Mouse (Mus musculus) stomach, postnatal 0 days (tissue): ENCODE measurements around the gene Sema6d. TPM values are rescaled to one million over a fixed set of nuclear protein-coding genes. Genes with fewer than 3 reads are reported as not detected.

Experiments used
- ATAC-seq: fragments of 200-750 bp; cut with Nextera tagmentation; 2 replicates; pipeline ENCODE4 v1.8.0; 2017; ENCODE audit not compliant: low FRiP score, low TSS enrichment
- DNase-seq: peaks from one replicate; pipeline ENCODE4 v3.0.0-alpha.2; 2016; ENCODE audit warnings: low spot score
- H3K27ac ChIP-seq: fragments of 300-500 bp; sonication (generic); replicated peaks from 2 replicates; pipeline ENCODE4 v1.5.1; 2014; ENCODE audit warnings: mild to moderate bottlenecking, control low read depth
- H3K27me3 ChIP-seq: fragments of 300-500 bp; sonication (generic); 2 replicates; pipeline ENCODE4 v1.6.1; 2014; ENCODE audit warnings: low read length; ENCODE audit not compliant: control insufficient read depth, insufficient read depth
- H3K36me3 ChIP-seq: fragments of 300-500 bp; sonication (generic); 2 replicates; pipeline ENCODE4 v1.6.1; 2014; ENCODE audit warnings: low read length, mixed read lengths; ENCODE audit not compliant: control insufficient read depth, insufficient read depth
- H3K4me1 ChIP-seq: fragments of 300-500 bp; sonication (generic); replicated peaks from 2 replicates; pipeline ENCODE4 v1.6.1; 2014; ENCODE audit warnings: antibody characterized with exemption; ENCODE audit not compliant: control insufficient read depth, insufficient read depth
- H3K4me2 ChIP-seq: fragments of 300-500 bp; sonication (generic); replicated peaks from 2 replicates; pipeline ENCODE4 v1.6.1; 2014; ENCODE audit warnings: low read depth, mild to moderate bottlenecking, control low read depth, moderate library complexity
- H3K4me3 ChIP-seq: fragments of 300-500 bp; sonication (generic); 2 replicates; pipeline ENCODE4 v1.5.1; 2014; ENCODE audit warnings: low read depth, low read length, control low read depth
- H3K9ac ChIP-seq: fragments of 300-500 bp; sonication (generic); 2 replicates; pipeline ENCODE4 v1.6.1; 2014; ENCODE audit warnings: mild to moderate bottlenecking, low read length, control low read depth, mixed read lengths
- H3K9me3 ChIP-seq: fragments of 300-500 bp; sonication (generic); 2 replicates; pipeline ENCODE4 v1.6.1; 2016; ENCODE audit warnings: low read length; ENCODE audit not compliant: control insufficient read depth
- CTCF ChIP-seq: IDR thresholded peaks from 2 replicates; pipeline ENCODE4 v1.5.1; 2016; ENCODE audit warnings: antibody characterized with exemption, low read depth, mild to moderate bottlenecking, moderate library complexity
- EP300 ChIP-seq: optimal IDR thresholded peaks from 2 replicates; pipeline ENCODE3; 2016; ENCODE audit warnings: antibody characterized with exemption
- whole genome bisulfite sequencing: fragments of 180-500 bp; shearing (Covaris S2); extraction: QIAGEN DNeasy Blood & Tissue Kit; methylation state at CpG from one replicate; pipeline ENCODE4 v1.1.7; 2014; 5-methylcytosine and 5-hydroxymethylcytosine counted together
- polyA plus RNA-seq: library from polyadenylated mRNA; unstranded; fragments of >200 nt; fragmentation: Nextera tagmentation; extraction: Ambion mirVana; gene quantifications from 2 replicates; pipeline ENCODE4 v1.2.1, GENCODE M21; 2015

Sema6d gene
- polyA plus RNA-seq, 1 experiment from 2014 or later: 2.1 TPM

DNA sequence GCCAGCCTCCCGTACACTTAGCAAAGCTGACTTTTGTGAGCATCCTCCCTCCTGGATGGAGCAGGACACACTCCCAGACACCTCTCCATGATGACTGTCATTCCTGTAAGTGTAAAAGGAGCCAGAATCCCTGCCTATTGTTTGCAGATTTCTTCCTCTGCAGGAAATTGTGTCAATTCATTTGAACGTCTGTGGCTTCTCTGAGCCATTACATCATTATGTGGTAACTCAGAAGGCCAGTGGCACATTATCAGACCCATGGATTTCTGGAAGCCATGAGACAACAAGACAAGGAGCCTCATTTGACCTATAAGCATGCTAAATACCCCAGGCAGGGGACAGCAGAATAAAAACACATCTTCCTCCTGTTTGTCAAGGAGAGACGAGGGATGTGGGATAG is 327.0 kb downstream of the Sema6d start:
- Histone ChIP-seq H3K4me1 (no peaks in the 10 kb centered on the region), H3K27me3 (no peaks in the 10 kb centered on the region), H3K27ac (no peak overlapping the region), H3K4me3 (no peak overlapping the region), H3K9ac (no peak overlapping the region), H3K36me3 (no peaks in the 10 kb centered on the region), H3K4me2 (no peak overlapping the region), H3K9me3 (no peaks in the 10 kb centered on the region)
- DNase-seq (no peak), ATAC-seq (no peak)
- TF ChIP-seq CTCF (no peak), EP300 (no peak)
- 74% methylated on average over 3 of the region's 3 CpGs for WGBS

DNA sequence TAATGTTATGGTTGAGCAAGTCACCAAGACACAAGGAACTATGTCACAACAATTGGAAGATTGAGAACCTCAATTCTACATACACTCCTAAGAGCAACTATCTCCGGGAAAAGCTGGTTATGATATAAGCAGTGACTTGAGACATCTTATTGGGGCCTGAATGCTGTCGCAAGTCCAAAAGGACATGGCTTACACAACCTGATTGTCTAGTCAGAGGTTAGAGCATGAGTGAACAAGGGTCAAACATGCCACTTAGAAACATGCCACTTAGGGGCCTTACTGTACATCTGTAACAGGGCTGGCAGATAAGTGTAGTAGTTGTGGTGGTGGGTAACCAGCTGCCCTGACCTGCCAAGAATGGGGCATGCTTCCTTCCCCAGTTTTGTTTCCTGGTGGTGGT is 328.6 kb downstream of the Sema6d start:
- Histone ChIP-seq H3K9me3 (no peaks in the 10 kb centered on the region), H3K4me3 (no peak overlapping the region), H3K9ac (no peak overlapping the region), H3K36me3 (no peaks in the 10 kb centered on the region), H3K27me3 (no peaks in the 10 kb centered on the region), H3K27ac (no peak overlapping the region), H3K4me2 (no peak overlapping the region), H3K4me1 (no peaks in the 10 kb centered on the region)
- 92% methylated on average over 2 of the region's 2 CpGs for WGBS
- no peak for TF ChIP-seq EP300
- DNase-seq (no peak), ATAC-seq (no peak)

DNA sequence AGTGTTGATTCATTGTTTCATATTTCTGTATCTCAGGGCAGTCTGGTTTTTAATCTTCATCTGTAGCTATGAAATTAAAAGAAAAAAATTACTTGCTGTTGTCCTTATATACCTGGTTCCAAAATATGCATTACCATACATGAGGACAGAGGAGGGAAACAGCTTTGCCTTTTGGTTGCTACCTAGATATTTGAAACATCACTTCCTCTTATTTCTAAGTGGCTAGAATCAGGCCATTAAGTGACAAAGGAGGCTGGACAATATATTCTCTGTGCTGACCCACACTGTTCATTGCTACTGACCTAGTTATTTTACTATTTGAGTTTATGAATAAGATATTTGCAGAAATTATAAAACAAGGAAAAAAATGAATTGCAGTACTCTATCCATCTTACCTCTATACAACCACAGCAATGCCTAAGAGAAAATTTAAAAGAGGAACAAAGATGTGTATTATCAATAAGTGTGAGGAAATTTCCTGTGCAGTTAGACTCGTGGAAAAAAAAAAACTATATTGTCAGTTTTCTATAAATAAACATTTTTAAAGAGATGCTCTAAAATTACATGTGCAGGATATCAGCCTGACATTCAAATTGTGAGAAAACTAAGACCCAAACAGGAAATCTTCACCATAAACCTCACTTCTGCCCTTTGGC is 330.5 kb downstream of the Sema6d start:
- TF ChIP-seq CTCF (no peak), EP300 (no peak)
- WGBS: 29% methylated on average over 1 of the region's 1 CpGs

DNA sequence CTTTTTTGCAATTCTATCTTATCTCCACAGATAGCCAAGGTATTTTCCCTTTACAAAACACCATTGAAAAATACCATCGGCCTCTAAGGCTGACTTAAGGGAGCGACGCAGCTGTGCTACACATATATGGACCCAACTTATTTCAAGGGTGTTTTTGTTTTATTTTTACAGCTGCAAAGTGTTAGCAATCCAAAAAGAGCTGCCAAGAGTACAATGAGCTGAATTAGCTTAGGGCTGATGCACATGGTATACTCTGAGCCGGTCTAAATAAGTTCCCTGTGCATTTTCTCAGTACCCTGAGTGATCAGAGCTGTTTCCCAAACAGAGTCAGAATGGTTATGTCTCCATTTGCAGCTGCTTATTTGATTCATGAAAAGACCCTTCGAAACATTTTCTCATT is 340.0 kb downstream of the Sema6d start:
- no peaks in the 10 kb centered on the region for H3K9me3 ChIP-seq
- H3K36me3 ChIP-seq: no peaks in the 10 kb centered on the region
- no peaks in the 10 kb centered on the region for H3K27me3 ChIP-seq
- no peak overlapping the region for H3K9ac ChIP-seq
- no peak for DNase-seq
- no peak for TF ChIP-seq CTCF
- no peak for TF ChIP-seq EP300
- ATAC-seq: no peak
- H3K4me3 ChIP-seq: no peak overlapping the region
- no peaks in the 10 kb centered on the region for H3K4me1 ChIP-seq
- H3K4me2 ChIP-seq: no peak overlapping the region
- H3K27ac ChIP-seq: no peak overlapping the region
- 67% methylated on average over 5 of the region's 5 CpGs for WGBS

More for the DNA sequence above, 330.5 kb downstream of the Sema6d start:
- H3K27ac ChIP-seq: no peak overlapping the region
- no peak overlapping the region for H3K9ac ChIP-seq
- H3K4me3 ChIP-seq: no peak overlapping the region
- no peaks in the 10 kb centered on the region for H3K36me3 ChIP-seq
- no peak for ATAC-seq
- H3K27me3 ChIP-seq: no peaks in the 10 kb centered on the region
- no peaks in the 10 kb centered on the region for H3K9me3 ChIP-seq
- no peak overlapping the region for H3K4me2 ChIP-seq
- H3K4me1 ChIP-seq: no peaks in the 10 kb centered on the region
- DNase-seq: no peak

DNA sequence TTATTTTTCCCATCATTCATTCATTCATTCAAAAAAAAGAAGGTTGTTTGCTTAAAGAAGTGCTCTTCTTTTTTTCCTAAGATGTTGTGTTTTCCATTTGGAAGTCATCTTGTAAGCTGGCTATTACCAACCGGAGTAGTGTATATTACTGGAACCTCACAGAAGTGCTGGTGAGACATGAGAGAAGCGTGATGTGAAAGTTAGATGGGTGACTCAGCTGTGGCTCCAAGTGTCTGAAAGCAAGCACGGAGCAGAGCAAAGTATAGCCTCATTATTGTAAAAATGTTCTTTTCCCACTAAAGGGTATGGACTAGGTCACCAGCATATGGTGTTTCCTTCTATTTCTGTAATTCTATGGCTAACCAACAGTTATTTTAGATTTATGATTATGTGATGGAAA is 340.9 kb downstream of the Sema6d start:
- H3K9me3 ChIP-seq: no peaks in the 10 kb centered on the region
- 87% methylated on average over 3 of the region's 3 CpGs for WGBS
- no peaks in the 10 kb centered on the region for H3K27me3 ChIP-seq
- no peaks in the 10 kb centered on the region for H3K36me3 ChIP-seq
- no peaks in the 10 kb centered on the region for H3K4me1 ChIP-seq
- no peak overlapping the region for H3K4me2 ChIP-seq
- H3K27ac ChIP-seq: no peak overlapping the region
- DNase-seq (no peak), ATAC-seq (no peak)
- H3K4me3 ChIP-seq: no peak overlapping the region
- no peak overlapping the region for H3K9ac ChIP-seq
- TF ChIP-seq EP300: no peak
- no peak for TF ChIP-seq CTCF

DNA sequence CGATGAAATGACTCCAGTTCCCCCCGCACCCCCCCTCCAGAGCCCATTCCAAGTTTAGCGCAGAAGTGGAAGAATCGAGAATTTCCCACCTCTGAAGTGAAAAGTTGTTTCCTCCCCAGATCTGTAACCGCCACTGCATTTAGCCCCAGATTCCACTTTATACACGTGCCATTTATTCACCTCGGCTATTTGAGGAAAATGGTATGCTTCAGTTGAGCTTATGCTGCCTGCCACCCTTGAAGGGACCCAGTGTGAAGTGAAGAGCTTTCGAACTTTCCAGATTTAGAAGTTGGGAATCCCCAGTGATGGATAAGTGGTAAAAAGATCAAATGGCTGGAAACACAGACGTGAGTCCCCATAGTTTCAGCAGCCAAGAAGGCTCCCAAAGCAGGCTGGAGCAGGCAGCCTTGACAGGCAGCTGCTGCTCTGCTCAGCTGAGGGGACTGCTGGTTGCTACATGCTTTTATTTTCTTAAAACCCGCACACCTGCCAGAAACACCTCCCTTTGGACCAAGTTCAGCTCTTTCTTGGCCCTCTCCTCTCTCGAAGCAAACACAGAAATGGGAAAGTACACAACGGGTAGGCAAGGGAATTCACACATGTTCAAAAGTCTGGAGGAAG is 345.7 kb downstream of the Sema6d start:
- WGBS: 52% methylated on average over 12 of the region's 12 CpGs
- ATAC-seq: no peak
- H3K4me1 ChIP-seq: no peaks in the 10 kb centered on the region
- DNase-seq: no peak
- H3K27ac ChIP-seq: no peak overlapping the region
- H3K9ac ChIP-seq: no peak overlapping the region
- no peaks in the 10 kb centered on the region for H3K27me3 ChIP-seq
- H3K4me2 ChIP-seq: no peak overlapping the region
- TF ChIP-seq EP300: no peak
- TF ChIP-seq CTCF: no peak
- H3K4me3 ChIP-seq: no peak overlapping the region
- no peaks in the 10 kb centered on the region for H3K36me3 ChIP-seq
- no peaks in the 10 kb centered on the region for H3K9me3 ChIP-seq
